Mouse (Mus musculus) neural tube, embryonic 11.5 days (tissue): ENCODE data around the gene Gpr18. TPM values are rescaled to one million over a fixed set of nuclear protein-coding genes. Genes with fewer than 3 reads are reported as not detected.

Experiments
- ATAC-seq: fragments of 200-750 bp; cut with Nextera tagmentation; 2 replicates; pipeline ENCODE4 v1.8.0; 2017; ENCODE audit warnings: moderate number of reproducible peaks, mild to moderate bottlenecking, moderate TSS enrichment, moderate library complexity; ENCODE audit not compliant: insufficient read depth, low FRiP score, low TSS enrichment
- DNase-seq: peaks from one replicate; pipeline ENCODE4 v3.0.0-alpha.2; 2015; ENCODE audit warnings: low spot score
- H3K27ac ChIP-seq: fragments of 300-500 bp; sonication (generic); 2 replicates; pipeline ENCODE4 v1.5.1; 2014; ENCODE audit warnings: low read depth, mild to moderate bottlenecking, low read length
- H3K27me3 ChIP-seq: fragments of 300-500 bp; sonication (generic); 2 replicates; pipeline ENCODE4 v1.6.1; 2014; ENCODE audit warnings: mild to moderate bottlenecking, low read length, mixed read lengths; ENCODE audit not compliant: control insufficient read depth, insufficient read depth
- H3K36me3 ChIP-seq: fragments of 300-500 bp; sonication (generic); 2 replicates; pipeline ENCODE4 v1.6.1; 2014; ENCODE audit warnings: mild to moderate bottlenecking, low read length, moderate library complexity, mixed read lengths; ENCODE audit not compliant: control insufficient read depth, insufficient read depth
- H3K4me1 ChIP-seq: fragments of 300-500 bp; sonication (generic); 2 replicates; pipeline ENCODE4 v1.6.1; 2014; ENCODE audit warnings: low read length, mixed read lengths; ENCODE audit not compliant: control insufficient read depth, insufficient read depth
- H3K4me2 ChIP-seq: fragments of 300-500 bp; sonication (generic); 2 replicates; pipeline ENCODE4 v1.6.1; 2014; ENCODE audit warnings: low read depth, mild to moderate bottlenecking, moderate library complexity
- H3K4me3 ChIP-seq: fragments of 300-500 bp; sonication (generic); 2 replicates; pipeline ENCODE4 v1.5.1; 2014; ENCODE audit warnings: low read depth, low read length
- H3K9ac ChIP-seq: fragments of 300-500 bp; sonication (generic); 2 replicates; pipeline ENCODE4 v1.6.1; 2014; ENCODE audit warnings: mild to moderate bottlenecking, low read length
- H3K9me3 ChIP-seq: fragments of 300-500 bp; sonication (generic); 2 replicates; pipeline ENCODE4 v1.6.1; 2016; ENCODE audit warnings: low read length; ENCODE audit not compliant: control insufficient read depth
- WGBS: fragments of 180-500 bp; shearing (Covaris S2); extraction: QIAGEN DNeasy Blood & Tissue Kit; methylation state at CpG from one replicate; pipeline ENCODE4 v1.1.7; 2014; 5-methylcytosine and 5-hydroxymethylcytosine counted together
- polyA plus RNA-seq: library from polyadenylated mRNA; unstranded; fragments of >200 nt; fragmentation: Nextera tagmentation; extraction: Ambion mirVana; gene quantifications from 2 replicates; pipeline ENCODE4 v1.2.1, GENCODE M21; 2014

The Gpr18 gene
- polyA plus RNA-seq, 1 experiment from 2014 or later = 0.15 TPM

DNA sequence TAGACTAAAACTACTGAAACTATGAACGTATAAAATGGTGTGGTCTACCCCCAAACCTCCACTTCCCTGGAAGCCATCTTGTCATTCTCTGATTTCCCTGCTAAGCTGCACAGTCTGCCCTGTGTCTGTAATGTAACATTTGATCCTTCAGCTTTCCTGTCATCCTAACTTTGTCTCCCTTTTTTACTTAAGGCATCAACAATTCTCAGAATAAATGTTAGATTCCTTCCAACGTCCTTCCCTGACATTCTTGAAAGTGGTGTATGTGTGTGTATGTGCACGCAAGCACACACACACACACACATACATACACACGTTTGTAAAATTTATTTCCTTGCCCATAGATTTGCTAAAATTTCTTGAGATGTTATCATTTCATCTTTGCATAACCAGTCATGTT is 44.5 kb upstream of the Gpr18 start:
- no peak for ATAC-seq
- no peaks in the 10 kb centered on the region for H3K36me3 ChIP-seq
- H3K9me3 ChIP-seq = no peaks in the 10 kb centered on the region
- no peaks in the 10 kb centered on the region for H3K4me1 ChIP-seq
- no peak overlapping the region for H3K4me3 ChIP-seq
- no peaks in the 10 kb centered on the region for H3K27me3 ChIP-seq
- H3K27ac ChIP-seq = no peak overlapping the region
- no peak overlapping the region for H3K9ac ChIP-seq
- H3K4me2 ChIP-seq = no peak overlapping the region
- WGBS = 94% methylated on average over 4 of the region's 4 CpGs
- no peak for DNase-seq

DNA sequence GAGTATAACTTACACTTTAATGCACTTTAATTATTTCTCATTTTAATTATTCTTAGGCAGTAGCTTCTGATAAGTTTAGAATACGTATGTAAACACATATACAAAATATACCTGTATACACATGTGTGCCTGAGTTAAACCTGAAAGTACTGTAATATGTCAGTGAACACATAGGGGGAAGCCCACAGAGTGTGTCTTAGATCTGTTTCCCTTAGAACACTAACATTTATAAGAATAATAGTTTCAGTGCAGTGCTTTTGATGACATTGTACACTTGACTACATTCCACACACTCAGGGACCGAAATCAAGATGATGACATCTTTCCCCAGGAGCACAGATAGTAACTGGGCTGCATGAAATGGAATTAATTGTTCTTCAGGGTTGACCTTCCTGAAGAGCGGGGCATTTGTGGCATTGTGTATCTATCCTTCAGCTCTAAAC is 44.0 kb upstream of the Gpr18 start:
- Histone ChIP-seq H3K36me3 (no peaks in the 10 kb centered on the region; the same call in 1 of the 2 replicates), H3K27me3 (no peaks in the 10 kb centered on the region), H3K4me1 (no peaks in the 10 kb centered on the region), H3K4me2 (no peak overlapping the region), H3K9me3 (no peaks in the 10 kb centered on the region), H3K27ac (no peak overlapping the region), H3K9ac (no peak overlapping the region), H3K4me3 (no peak overlapping the region)
- no peak for DNase-seq
- no peak for ATAC-seq
- WGBS = 90% methylated on average over 3 of the region's 3 CpGs

DNA sequence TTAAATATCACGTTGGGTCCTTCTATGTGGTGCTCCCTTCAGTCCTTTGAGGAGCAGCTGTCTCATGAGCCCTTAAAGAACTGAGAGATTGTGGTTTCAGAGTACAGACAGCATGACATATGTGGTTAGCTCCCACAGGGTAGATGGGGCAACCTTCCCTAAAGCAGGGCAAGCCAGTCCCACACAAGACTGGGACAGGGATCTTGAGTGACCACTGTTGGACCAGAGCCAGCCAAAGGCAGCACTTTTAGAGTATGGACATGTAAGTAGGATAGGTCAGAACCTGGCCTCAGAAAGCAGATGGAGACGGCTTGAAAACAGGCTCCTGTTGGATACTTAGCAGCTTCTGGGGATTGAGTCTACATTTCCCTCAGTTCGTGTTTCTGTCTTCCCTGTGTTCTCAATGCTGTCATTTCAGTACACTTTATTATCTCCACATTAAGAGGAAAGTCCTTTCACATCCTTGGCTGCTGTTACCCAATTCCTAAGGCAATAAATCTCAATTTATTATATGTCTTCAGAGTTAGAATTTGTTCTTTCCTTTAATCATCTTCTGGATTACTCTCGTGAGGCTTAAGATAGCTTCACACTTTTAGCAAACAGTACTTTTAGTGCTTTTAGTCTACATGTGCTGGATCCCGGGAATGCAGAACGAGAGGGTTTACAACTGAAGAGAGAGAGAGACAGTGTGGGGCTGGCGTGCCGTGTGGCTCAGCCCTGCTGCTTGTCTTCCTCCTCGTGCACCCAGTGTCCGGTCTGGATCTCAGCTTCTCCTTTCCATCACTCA is 43.4 kb upstream of the Gpr18 start:
- Histone ChIP-seq H3K4me2 (no peak overlapping the region), H3K27ac (no peak overlapping the region), H3K4me1 (no peaks in the 10 kb centered on the region), H3K9me3 (no peaks in the 10 kb centered on the region), H3K4me3 (no peak overlapping the region), H3K27me3 (no peaks in the 10 kb centered on the region), H3K9ac (no peak overlapping the region), H3K36me3 (no peaks in the 10 kb centered on the region; the same call in 1 of the 2 replicates)
- 73% methylated on average over 10 of the region's 10 CpGs for WGBS
- ATAC-seq (no peak), DNase-seq (no peak)

DNA sequence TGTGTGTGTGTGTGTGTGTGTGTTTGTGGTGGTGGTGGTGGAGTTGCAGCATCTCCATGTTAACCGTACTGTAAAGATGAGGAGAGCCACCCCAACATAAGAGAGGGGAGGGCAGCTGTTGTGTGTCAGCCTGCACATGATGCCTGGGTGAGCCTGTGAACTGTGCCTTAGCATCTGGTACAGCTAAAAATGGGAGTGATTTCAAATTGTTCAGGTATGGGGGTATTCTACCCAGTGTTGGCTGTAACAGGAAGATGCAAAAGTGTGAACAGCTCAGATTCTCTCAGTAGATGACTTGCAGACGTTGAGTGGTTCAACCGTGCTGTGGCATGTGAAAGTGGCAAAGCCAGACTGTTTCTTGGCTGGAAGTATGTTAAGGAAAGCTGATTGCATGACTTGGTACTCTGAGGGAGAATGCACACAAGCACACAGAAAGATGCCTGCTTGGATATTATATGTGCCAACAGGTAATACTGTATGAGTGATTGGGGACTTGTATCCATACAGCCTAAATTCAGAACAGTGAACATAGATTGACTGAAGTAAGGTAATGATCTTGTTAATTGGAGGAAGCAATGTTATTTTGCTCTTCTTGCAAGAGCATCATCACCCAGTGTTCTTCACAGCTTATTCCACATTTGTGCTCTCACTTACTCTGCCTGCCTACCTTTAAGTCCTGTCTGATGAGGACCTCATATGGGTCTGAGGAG is 42.6 kb upstream of the Gpr18 start:
- WGBS = 86% methylated on average over 3 of the region's 3 CpGs
- no peaks in the 10 kb centered on the region for H3K27me3 ChIP-seq
- DNase-seq = no peak

DNA sequence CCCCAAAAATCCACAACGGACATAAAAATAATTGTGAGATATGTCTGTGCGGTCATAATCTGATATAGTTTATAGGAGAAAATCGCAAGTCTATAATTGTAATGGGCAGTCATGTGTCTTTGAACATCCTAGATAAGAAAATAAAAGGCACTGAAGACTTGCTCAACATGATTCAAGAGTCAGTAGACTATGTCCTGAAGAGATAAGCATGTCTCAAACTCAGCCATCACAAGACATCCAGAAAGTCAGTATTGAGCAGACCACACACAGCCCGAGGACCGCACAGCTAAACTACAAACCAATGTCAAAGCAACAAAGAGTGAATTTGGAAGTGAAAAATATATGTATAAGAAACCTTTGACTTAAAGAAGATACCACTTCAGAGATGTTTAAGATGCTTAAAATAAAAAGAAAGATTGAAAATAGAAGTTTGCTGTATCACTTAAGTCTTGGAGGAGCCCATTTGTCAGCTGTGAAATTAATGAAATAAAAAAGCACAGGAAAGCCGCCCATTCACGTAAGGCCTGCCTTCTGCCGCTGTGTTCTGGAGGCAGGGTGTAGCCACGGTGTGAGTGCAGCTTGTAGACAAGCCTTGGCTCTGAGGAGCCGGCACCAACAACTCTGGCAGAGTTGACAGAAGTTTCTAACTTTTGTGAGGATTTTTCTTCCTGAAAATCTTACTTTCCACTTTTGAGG is 41.7 kb upstream of the Gpr18 start:
- ATAC-seq (no peak), DNase-seq (no peak)
- no peaks in the 10 kb centered on the region for H3K27me3 ChIP-seq
- 96% methylated on average over 10 of the region's 10 CpGs for WGBS
- no peaks in the 10 kb centered on the region for H3K9me3 ChIP-seq
- H3K9ac ChIP-seq = no peak overlapping the region
- no peak overlapping the region for H3K4me3 ChIP-seq
- no peaks in the 10 kb centered on the region for H3K4me1 ChIP-seq
- H3K4me2 ChIP-seq = no peak overlapping the region
- H3K27ac ChIP-seq = no peak overlapping the region
- no peaks in the 10 kb centered on the region; the same call in 1 of the 2 replicates for H3K36me3 ChIP-seq

More for the DNA sequence above, 42.6 kb upstream of the Gpr18 start:
- no peak overlapping the region for H3K9ac ChIP-seq
- H3K4me1 ChIP-seq = no peaks in the 10 kb centered on the region
- H3K36me3 ChIP-seq = no peaks in the 10 kb centered on the region; the same call in 1 of the 2 replicates
- H3K4me3 ChIP-seq = no peak overlapping the region
- no peak for ATAC-seq
- no peak overlapping the region for H3K4me2 ChIP-seq
- no peaks in the 10 kb centered on the region for H3K9me3 ChIP-seq
- no peak overlapping the region for H3K27ac ChIP-seq

DNA sequence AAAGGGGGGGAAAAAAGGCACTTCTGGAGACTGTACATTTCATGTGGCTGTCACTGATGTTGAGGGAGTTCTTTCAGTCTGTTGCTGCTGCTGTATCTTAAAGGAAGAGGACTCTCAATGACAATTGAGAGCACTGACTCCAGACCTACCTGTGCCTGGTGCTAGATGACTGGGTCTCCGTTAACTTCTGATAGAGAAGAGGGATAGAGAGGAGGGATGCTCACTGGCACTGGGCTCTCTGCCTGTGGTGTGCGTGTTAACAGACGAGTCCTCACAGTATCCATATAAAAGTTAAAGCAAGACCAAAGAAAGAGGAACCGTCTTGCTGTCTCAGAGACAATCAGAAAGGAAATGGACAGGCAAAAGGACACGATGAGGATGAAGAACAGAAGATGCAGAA is 40.7 kb upstream of the Gpr18 start:
- ATAC-seq (no peak), DNase-seq (no peak)
- Histone ChIP-seq H3K4me3 (no peak overlapping the region), H3K27ac (no peak overlapping the region), H3K9ac (no peak overlapping the region), H3K27me3 (no peaks in the 10 kb centered on the region), H3K4me1 (no peaks in the 10 kb centered on the region), H3K9me3 (no peaks in the 10 kb centered on the region), H3K4me2 (no peak overlapping the region), H3K36me3 (no peaks in the 10 kb centered on the region; the same call in 1 of the 2 replicates)
- WGBS = 92% methylated on average over 5 of the region's 5 CpGs

DNA sequence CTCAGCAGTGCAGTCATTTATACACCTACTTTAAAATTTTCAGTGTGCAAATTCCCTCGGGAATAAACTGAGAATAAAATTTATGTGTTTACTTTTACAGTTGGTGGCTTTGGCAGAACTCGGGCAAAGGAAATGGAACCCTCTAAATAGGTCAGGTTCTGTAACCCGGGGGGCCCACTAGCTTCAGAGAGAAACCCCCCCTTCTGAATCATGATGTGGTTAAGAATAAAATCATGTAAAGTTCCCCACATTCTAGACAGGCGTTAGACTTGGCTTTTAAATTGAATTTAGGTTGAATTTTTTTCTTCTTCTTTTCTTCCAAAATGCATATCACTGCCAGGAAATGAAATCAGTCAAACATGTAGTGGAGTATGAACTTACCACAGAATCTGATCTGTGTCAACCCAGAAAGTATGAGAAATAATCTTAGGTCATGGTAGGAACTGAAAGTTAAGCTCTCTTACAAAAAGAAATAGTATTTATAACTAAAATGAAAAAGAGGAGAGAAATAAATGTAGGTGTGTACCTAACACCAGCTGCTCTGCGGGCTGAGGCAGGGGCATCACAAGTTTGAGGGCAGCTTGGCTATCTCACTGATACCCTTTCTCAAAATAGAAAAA is 39.7 kb upstream of the Gpr18 start:
- no peak overlapping the region for H3K27ac ChIP-seq
- no peaks in the 10 kb centered on the region for H3K4me1 ChIP-seq
- H3K9ac ChIP-seq = no peak overlapping the region
- no peaks in the 10 kb centered on the region; the same call in 1 of the 2 replicates for H3K36me3 ChIP-seq
- ATAC-seq = no peak
- no peaks in the 10 kb centered on the region for H3K9me3 ChIP-seq
- H3K4me2 ChIP-seq = no peak overlapping the region
- H3K4me3 ChIP-seq = no peak overlapping the region
- no peak for DNase-seq
- H3K27me3 ChIP-seq = no peaks in the 10 kb centered on the region
- 85% methylated on average over 5 of the region's 5 CpGs for WGBS

DNA sequence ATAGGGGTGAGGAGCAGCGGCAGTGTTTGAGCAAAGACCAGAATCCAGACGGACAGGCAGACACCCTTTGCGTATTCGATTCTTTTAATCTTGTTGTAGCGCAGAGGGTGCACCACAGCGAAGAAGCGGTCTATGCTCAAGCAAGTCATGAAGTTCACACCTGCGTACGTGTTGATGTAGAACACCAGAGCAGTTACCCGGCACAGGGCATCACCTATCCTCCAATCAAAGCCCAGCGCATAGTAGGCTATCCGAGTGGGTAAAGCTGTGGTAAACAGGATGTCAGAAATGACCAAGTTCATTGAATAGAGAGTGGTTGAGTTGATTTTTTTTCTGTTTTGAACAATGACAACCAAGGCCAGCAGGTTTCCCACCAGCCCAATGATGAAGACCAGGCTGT is 39.0 kb upstream of the Gpr18 start:
- H3K9me3 ChIP-seq = no peaks in the 10 kb centered on the region
- ATAC-seq = no peak
- H3K27ac ChIP-seq = no peak overlapping the region
- H3K9ac ChIP-seq = no peak overlapping the region
- no peak overlapping the region for H3K4me2 ChIP-seq
- DNase-seq = no peak
- no peak overlapping the region for H3K4me3 ChIP-seq
- no peaks in the 10 kb centered on the region for H3K27me3 ChIP-seq
- 97% methylated on average over 12 of the region's 12 CpGs for WGBS
- no peaks in the 10 kb centered on the region for H3K4me1 ChIP-seq
- H3K36me3 ChIP-seq = no peaks in the 10 kb centered on the region; the same call in 1 of the 2 replicates
